Mouse (Mus musculus) midbrain, embryonic 14.5 days (tissue): ENCODE results near the gene Gm17334. TPM values are rescaled to one million over a fixed set of nuclear protein-coding genes. Genes with fewer than 3 reads are reported as not detected.
"Not testable (repeated sequence)": the region's sequence is repeated elsewhere in the genome, so short reads cannot be mapped to it uniquely, and the experiment has no call there.

ENCODE experiments used
- ATAC-seq: fragments of 200-750 bp; cut with Nextera tagmentation; 2 replicates; pipeline ENCODE4 v1.8.0; 2017; ENCODE audit warnings: moderate number of reproducible peaks, moderate library complexity; ENCODE audit not compliant: low FRiP score, low TSS enrichment
- DNase-seq: peaks from one replicate; pipeline ENCODE4 v3.0.0-alpha.2; 2015
- H3K27ac ChIP-seq: fragments of 300-500 bp; sonication (generic); replicated peaks from 2 replicates; pipeline ENCODE4 v1.5.1; 2014; ENCODE audit warnings: mild to moderate bottlenecking, low read depth, low read length, moderate library complexity
- H3K27me3 ChIP-seq: fragments of 300-500 bp; sonication (generic); 2 replicates; pipeline ENCODE4 v1.6.1; 2014; ENCODE audit warnings: low read length, control low read depth, mixed read lengths; ENCODE audit not compliant: control insufficient read depth, insufficient read depth
- H3K36me3 ChIP-seq: fragments of 300-500 bp; sonication (generic); 2 replicates; pipeline ENCODE4 v1.6.1; 2014; ENCODE audit warnings: low read length, control low read depth; ENCODE audit not compliant: control insufficient read depth, insufficient read depth
- H3K4me1 ChIP-seq: fragments of 300-500 bp; sonication (generic); 2 replicates; pipeline ENCODE4 v1.6.1; 2014; ENCODE audit warnings: mild to moderate bottlenecking, antibody characterized with exemption, low read length, control low read depth; ENCODE audit not compliant: control insufficient read depth, insufficient read depth
- H3K4me2 ChIP-seq: fragments of 300-500 bp; sonication (generic); 2 replicates; pipeline ENCODE4 v1.6.1; 2014; ENCODE audit warnings: mild to moderate bottlenecking, low read length, moderate library complexity
- H3K4me3 ChIP-seq: fragments of 300-500 bp; sonication (generic); replicated peaks from 2 replicates; pipeline ENCODE4 v1.5.1; 2014; ENCODE audit warnings: low read depth, low read length
- H3K9ac ChIP-seq: fragments of 300-500 bp; sonication (generic); replicated peaks from 2 replicates; pipeline ENCODE4 v1.6.1; 2014; ENCODE audit warnings: mild to moderate bottlenecking, low read length, moderate library complexity
- H3K9me3 ChIP-seq: fragments of 300-500 bp; sonication (generic); 2 replicates; pipeline ENCODE4 v1.6.1; 2016; ENCODE audit warnings: low read length, control low read depth, mixed read lengths; ENCODE audit not compliant: control insufficient read depth
- WGBS: fragments of 180-500 bp; shearing (Covaris S2); extraction: QIAGEN DNeasy Blood & Tissue Kit; methylation state at CpG from one replicate; pipeline ENCODE4 v1.1.7; 2014; 5-methylcytosine and 5-hydroxymethylcytosine counted together
- polyA plus RNA-seq: library from polyadenylated mRNA; unstranded; fragments of >200 nt; fragmentation: Nextera tagmentation; extraction: Ambion mirVana; gene quantifications from 2 replicates; pipeline ENCODE4 v1.2.1, GENCODE M21; 2014

The Gm17334 gene
- polyA plus RNA-seq, 1 experiment from 2014 or later = 0.24 TPM

DNA sequence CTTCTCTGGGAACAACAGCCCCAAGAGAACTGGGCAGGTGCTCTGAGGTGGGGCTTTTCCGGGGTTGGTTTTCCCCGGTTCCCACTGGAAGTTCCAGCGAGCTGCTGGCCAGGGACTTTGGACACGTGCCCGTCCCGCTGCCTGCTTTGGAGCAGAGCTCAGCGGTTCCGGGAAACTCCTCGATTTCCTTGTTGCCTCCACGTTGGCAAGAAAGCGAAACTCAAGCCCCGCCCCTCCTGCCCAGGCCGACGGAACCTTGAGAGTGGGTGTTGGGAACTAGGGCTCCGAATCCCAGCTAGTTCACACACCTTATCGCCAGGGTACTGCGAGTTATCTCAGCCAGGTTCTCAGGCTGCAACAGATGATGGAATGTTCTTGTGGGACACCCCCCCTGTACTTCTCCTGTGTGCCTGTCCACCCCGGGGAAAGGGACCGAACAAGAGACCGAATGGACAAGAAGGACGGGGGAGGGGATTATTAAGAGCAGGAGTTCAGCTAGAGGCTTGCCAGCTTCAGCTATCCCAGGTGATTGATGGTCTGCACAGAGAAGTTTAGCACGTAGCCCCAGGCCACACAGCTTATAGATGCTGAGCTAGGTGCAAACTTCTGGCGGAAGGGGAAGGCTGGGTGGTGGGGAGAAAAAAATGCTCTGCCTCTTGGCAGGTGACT is 10.0 kb downstream of the Gm17334 start:
- peak; percentile 38 for DNase-seq
- Histone ChIP-seq H3K4me1 (peaks cover 25% of the 10 kb centered on the region), H3K4me2 (peak overlapping the region; percentile 61), H3K4me3 (peak overlapping the region; percentile 27), H3K9me3 (no peaks in the 10 kb centered on the region), H3K27ac (no peak overlapping the region), H3K27me3 (peaks cover 41% of the 10 kb centered on the region), H3K9ac (no peak overlapping the region), H3K36me3 (no peaks in the 10 kb centered on the region)
- 10% methylated on average over 23 of the region's 23 CpGs for WGBS
- 0 out of 2 replicates have a peak, but pooled peaks have one; percentile 2 for ATAC-seq

DNA sequence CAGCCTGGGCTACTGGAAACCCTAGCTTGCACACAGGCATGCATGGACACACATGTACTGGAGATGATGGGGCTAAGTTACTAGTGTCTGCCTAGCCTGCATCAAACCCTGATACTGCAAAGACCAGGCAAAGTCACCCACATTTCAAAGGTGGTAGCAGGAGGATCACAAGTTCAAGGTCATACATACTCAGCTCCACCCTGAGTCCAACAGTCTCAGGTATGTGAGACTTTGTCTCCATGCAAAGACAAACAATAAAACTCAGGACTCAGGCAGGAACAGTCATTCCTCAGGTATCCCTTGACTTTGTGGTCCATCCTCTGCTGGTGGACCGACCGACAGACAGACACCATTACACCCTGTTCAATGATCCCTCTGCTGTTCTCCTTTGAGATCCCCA is 10.6 kb downstream of the Gm17334 start:
- DNase-seq (no peak), ATAC-seq (no peak)
- Histone ChIP-seq H3K4me3 (no peak overlapping the region), H3K9ac (no peak overlapping the region), H3K27me3 (peaks cover 41% of the 10 kb centered on the region), H3K4me1 (peaks cover 25% of the 10 kb centered on the region), H3K36me3 (no peaks in the 10 kb centered on the region), H3K4me2 (peak overlapping the region; percentile 61), H3K9me3 (no peaks in the 10 kb centered on the region), H3K27ac (no peak overlapping the region)
- WGBS = 64% methylated on average over 2 of the region's 2 CpGs

DNA sequence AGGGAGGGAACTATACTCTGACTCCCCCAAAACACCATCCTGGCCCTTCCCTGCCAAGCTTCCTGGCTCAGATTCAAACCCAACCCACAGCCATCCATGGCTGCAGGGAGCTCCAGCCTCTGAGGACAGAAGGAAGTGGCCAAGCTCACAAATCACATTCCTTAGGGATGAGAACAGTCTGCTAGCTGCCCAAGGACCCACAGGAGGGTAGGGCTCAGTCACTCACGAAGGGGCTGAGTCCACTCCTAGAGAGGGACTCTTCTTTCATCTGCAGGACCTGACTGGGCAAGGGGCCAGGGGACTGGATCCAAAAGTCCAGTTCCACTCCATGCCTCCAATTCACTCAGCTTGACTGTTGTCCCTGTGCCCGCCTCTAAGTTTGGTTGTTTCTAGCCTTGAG is 11.2 kb downstream of the Gm17334 start:
- no peaks in the 10 kb centered on the region for H3K36me3 ChIP-seq
- H3K4me1 ChIP-seq = peaks cover 25% of the 10 kb centered on the region
- no peak overlapping the region for H3K4me3 ChIP-seq
- no peak overlapping the region for H3K9ac ChIP-seq
- H3K27me3 ChIP-seq = peaks cover 41% of the 10 kb centered on the region
- WGBS = 66% methylated on average over 2 of the region's 2 CpGs
- ATAC-seq (no peak), DNase-seq (peak; percentile 26)
- H3K27ac ChIP-seq = no peak overlapping the region
- no peak overlapping the region for H3K4me2 ChIP-seq
- H3K9me3 ChIP-seq = no peaks in the 10 kb centered on the region

DNA sequence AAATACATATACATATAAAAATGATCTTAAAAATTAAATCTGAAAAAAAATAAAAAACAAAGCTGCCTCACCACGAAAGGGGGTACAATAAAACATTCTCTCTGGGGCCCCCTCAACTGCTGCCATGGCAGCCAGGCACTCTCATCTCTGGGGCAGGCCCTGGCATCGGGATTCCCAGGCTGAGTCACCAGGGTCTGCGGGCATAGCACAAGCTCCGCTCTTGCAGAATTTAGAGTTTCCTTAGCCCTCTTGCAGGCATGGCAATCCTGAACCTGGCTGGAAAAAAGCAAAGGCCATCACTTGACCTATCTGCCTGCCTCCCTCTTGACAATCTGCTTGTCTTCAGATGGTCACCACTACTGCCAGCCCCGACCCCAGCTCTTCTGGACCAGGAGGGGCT is 11.7 kb downstream of the Gm17334 start:
- Histone ChIP-seq H3K27ac (no peak overlapping the region), H3K9ac (no peak overlapping the region), H3K36me3 (no peaks in the 10 kb centered on the region), H3K9me3 (no peaks in the 10 kb centered on the region), H3K27me3 (peaks cover 41% of the 10 kb centered on the region), H3K4me3 (no peak overlapping the region), H3K4me1 (peaks cover 25% of the 10 kb centered on the region), H3K4me2 (no peak overlapping the region)
- DNase-seq = no peak
- WGBS = 83% methylated on average over 5 of the region's 5 CpGs
- no peak for ATAC-seq

DNA sequence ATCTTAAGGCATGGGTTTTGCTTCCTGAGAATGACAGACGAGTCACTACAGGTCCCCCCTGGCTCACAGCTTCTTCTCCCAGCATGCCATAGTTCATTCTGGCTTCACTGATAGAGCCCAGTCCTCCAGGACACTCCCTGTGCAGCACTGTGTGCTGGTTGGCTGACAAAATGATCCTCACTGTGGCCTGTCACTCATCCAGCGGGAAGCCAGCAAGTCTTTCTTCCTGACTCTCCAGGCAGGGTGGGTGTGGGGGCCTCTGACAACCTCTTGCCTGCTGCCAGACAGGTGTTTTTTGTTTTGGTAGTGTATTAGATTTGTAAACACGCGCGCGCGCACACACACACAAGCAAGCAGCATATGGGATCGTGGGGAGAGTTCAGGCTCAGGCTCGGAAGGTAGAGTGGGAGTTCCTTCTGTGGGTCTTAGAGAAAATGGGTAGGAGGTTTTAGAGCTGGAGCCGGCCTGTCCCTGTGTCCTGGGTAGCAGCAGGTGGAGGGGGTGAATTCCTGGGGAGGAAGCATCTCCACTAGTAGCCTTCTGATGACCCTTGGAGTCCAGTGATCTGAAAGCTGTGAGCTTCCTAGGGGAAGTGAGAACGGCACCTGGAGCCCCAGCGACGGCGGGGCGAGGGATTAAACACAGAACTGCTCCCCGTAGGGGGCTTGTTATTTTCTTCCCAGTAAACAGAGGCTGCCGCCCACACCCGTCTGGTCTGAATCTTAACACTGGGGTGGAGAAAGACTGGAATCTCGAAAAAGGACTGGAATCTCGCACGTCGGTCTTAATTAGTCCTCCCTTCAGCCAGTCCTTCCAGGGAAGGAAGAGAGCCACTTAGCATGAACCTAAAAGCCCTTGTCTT is 13.2 kb downstream of the Gm17334 start:
- Histone ChIP-seq H3K4me2 (peak overlapping the region; percentile 20; the same call in 1 of the 2 replicates), H3K9ac (no peak overlapping the region), H3K4me3 (no peak overlapping the region), H3K4me1 (peaks cover 25% of the 10 kb centered on the region), H3K27me3 (peaks cover 41% of the 10 kb centered on the region), H3K27ac (no peak overlapping the region), H3K36me3 (no peaks in the 10 kb centered on the region), H3K9me3 (no peaks in the 10 kb centered on the region)
- 6% methylated on average over 22 of the region's 22 CpGs for WGBS
- DNase-seq (no peak), ATAC-seq (no peak)

DNA sequence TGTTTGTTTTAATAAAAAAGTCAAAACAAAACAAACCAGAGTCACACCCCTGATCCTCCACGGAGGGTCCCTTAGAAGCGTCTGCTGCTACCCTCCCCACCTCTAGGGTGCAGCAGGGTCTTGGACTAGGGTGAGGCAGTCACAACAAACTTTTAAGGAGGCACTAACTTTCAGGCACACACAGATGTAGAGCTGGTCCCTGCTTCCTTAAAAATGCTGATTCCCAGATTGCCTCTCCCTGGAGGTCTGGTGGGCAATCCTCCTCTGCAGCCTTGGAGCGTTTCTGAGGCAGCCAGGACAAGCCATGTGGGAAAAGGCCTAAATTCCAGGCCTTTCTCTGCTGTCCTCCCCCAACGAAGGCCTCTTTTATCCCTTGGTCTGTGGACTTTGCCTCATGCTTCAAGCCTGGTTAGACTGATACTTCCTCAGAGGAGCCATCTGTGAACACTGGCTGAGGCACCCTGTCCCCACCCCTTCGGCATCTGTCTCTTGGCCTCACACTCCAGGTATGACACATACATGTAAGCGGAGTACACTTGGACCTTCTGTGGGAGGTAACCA is 14.1 kb downstream of the Gm17334 start:
- H3K36me3 ChIP-seq = no peaks in the 10 kb centered on the region
- no peak overlapping the region for H3K4me3 ChIP-seq
- H3K9ac ChIP-seq = no peak overlapping the region
- peaks cover 41% of the 10 kb centered on the region for H3K27me3 ChIP-seq
- no peaks in the 10 kb centered on the region for H3K9me3 ChIP-seq
- ATAC-seq (no peak), DNase-seq (no peak)
- no peak overlapping the region for H3K27ac ChIP-seq
- H3K4me1 ChIP-seq = peaks cover 24% of the 10 kb centered on the region
- H3K4me2 ChIP-seq = no peak overlapping the region
- 41% methylated on average over 6 of the region's 6 CpGs for WGBS

DNA sequence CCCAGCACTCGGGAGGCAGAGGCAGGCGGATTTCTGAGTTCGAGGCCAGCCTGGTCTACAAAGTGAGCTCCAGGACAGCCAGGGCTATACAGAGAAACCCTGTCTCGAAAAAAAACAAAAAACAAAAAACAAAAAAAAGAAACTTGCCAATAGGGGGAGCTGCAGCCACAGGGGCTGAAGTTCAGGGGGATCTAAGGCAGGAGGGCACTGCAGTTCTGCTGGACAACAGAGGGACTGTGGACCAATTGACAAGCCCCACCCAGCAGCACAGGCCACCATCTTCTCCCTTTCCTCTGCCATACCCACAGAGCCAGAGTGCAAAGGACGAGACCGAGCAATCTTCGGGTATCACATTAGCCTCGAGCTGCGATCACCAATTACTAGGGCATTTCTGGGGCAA is 15.0 kb downstream of the Gm17334 start:
- not testable (repeated sequence) for H3K9ac ChIP-seq, ATAC-seq, H3K36me3 ChIP-seq, DNase-seq, H3K9me3 ChIP-seq, H3K27ac ChIP-seq, H3K4me3 ChIP-seq, H3K4me2 ChIP-seq
- peaks cover 15% of the 10 kb centered on the region; the same call in 1 of the 2 replicates for H3K4me1 ChIP-seq
- 88% methylated on average over 8 of the region's 9 CpGs for WGBS
- H3K27me3 ChIP-seq = peaks cover 34% of the 10 kb centered on the region

DNA sequence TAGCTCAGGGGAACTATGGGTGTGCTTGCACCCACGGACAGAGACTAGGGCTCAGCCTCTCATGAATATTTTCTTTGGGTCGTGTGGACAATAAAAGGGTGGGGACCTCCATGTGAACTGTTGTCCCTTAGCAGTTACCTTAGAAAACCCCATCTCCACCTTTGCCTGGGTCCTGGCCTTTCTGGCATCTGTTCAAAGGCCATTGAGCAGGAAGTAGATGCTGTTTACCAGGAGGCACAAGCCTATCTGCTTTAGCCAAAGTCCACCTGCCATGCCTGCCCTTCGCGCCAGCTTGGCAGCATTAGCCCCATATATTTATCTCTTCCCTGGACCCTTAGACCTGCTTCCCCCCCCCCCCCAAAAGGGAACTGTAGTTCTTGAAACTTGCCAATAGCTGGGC is 15.4 kb downstream of the Gm17334 start:
- Histone ChIP-seq H3K4me2 (no peak overlapping the region), H3K36me3 (no peaks in the 10 kb centered on the region), H3K27me3 (peaks cover 30% of the 10 kb centered on the region), H3K9me3 (no peaks in the 10 kb centered on the region), H3K4me1 (peaks cover 12% of the 10 kb centered on the region; the same call in 1 of the 2 replicates), H3K9ac (no peak overlapping the region), H3K4me3 (no peak overlapping the region), H3K27ac (no peak overlapping the region)
- WGBS = 94% methylated on average over 4 of the region's 4 CpGs
- ATAC-seq (no peak), DNase-seq (no peak)
